Mouse (Mus musculus): ENCODE measurements around the gene Atg2b. TPM values are rescaled to one million over a fixed set of nuclear protein-coding genes. Genes with fewer than 3 reads are reported as not detected.

Gene Atg2b
- polyA plus RNA-seq, 1 experiment from 2014 or later, result 19.3 TPM

DNA sequence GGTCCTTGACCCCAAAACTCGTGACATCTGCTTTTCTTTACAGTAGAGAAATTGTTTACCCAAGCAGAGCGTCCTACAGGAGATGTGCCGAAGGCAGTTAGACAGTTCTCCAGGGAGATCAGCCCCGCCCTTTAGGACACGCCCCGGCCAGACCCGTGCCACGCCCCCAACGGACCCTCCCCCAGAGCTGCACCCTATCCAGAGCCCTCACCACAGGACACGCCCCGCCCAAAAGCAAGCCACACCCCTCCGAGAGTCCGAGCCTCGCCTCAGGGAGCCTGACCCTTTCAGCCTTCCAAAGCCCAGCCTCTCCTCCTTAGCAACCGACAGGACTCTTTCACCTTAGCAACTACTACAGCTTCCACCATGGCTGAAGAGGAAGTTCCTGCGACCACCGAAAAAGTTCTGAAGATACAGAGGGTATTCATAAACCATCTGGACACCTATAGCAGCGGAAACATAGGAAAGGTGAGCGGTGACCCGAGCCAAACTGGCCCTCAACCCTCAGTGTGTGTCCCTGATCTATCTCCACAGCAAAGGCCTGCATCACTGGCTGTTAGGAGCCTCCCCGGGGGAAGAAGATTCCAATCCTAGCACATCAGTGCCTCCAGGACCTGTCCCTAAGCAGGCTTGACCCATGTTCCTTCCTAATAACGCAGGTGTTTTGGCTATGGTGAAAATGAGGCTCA is 20.9 kb upstream of the Atg2b start, which contains the start of gene Ak7:
Gene Ak7, plus strand, starts transcription at position 178 of the 689 bp plus-strand sequence.
- H3K36me3 ChIP-seq, result peaks cover 10% of the 10 kb centered on the region
- no peak within 1 kb of the TSS for H3K27ac ChIP-seq
- no peaks in the 10 kb centered on the region for H3K9me3 ChIP-seq (replicated peaks)
- WGBS, result 11% methylated on average over 22 of the region's 22 CpGs
- H3K4me3 ChIP-seq, result no peak within 1 kb of the TSS
- ATAC-seq (ENCODE audit: low FRiP score), result peak; percentile 69; the same call in 1 of the 2 replicates
- no peak within 1 kb of the TSS for H3K9ac ChIP-seq
- peaks cover 12% of the 10 kb centered on the region for H3K4me1 ChIP-seq
- no peaks in the 10 kb centered on the region for H3K27me3 ChIP-seq
- H3K4me2 ChIP-seq (replicated peaks), result peak within 1 kb of the TSS; percentile 29

DNA sequence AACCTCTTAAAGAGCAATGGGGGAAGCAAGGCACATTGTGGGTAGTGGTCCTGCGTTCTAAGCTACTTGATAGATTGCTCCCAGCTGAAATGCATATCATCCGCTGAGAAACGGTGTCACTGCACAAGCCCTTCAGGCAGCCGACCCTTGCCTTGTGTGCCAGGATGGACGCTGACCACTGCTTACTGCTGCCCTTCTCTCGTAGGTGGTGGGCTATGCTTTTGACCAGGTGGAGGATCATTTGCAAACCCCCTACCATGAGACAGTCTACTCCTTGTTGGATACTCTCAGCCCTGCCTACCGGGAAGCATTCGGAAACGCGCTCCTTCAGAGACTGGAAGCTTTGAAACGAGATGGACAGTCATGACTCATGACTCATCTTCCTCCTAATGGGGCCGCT is 15.4 kb upstream of the Atg2b start:
- Histone ChIP-seq H3K27ac (no peak overlapping the region), H3K9ac (no peak overlapping the region), H3K36me3 (peaks cover 33% of the 10 kb centered on the region), H3K4me1 (peaks cover 5% of the 10 kb centered on the region), H3K4me2 (replicated peaks) (no peak overlapping the region), H3K9me3 (replicated peaks) (no peaks in the 10 kb centered on the region), H3K4me3 (no peak overlapping the region), H3K27me3 (no peaks in the 10 kb centered on the region)
- 91% methylated on average over 12 of the region's 12 CpGs for WGBS
- ATAC-seq (ENCODE audit: low FRiP score), result no peak

DNA sequence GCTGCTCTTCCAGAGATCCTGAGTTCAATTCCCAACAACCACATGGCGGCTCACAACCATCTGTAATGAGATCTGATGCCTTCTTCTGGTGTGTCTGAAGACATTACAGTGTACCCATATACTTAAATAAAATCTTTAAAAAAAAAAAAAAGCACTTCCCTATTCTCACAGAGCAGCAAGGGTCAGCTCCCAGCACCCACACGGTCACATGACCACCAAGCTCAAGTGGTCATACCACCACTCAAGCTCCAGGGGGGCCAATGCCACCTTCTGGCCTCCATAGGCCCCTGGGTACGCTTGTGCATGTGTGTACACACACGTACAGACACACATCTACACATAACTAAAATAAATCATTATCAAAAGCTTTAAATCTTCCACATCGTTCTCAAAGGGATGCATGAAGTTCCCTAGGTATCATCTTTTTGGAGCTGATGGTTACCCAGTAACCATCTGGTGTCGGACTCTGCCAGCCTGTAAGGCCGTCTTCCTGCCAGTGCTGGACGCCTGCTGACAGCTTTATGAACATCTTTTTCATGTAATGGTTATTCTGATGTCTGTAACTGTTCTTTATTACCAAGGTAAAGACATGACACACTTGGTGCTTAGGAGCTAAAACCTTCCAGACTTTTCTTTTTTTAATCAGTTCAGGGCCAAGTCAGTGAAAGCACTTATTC is 12.2 kb upstream of the Atg2b start:
- Histone ChIP-seq H3K4me2 (replicated peaks) (no peak overlapping the region), H3K4me1 (no peaks in the 10 kb centered on the region), H3K27me3 (no peaks in the 10 kb centered on the region), H3K9ac (no peak overlapping the region), H3K9me3 (replicated peaks) (no peaks in the 10 kb centered on the region), H3K27ac (no peak overlapping the region), H3K36me3 (peaks cover 51% of the 10 kb centered on the region), H3K4me3 (no peak overlapping the region)
- 93% methylated on average over 8 of the region's 8 CpGs for WGBS
- ATAC-seq (ENCODE audit: low FRiP score), result no peak

DNA sequence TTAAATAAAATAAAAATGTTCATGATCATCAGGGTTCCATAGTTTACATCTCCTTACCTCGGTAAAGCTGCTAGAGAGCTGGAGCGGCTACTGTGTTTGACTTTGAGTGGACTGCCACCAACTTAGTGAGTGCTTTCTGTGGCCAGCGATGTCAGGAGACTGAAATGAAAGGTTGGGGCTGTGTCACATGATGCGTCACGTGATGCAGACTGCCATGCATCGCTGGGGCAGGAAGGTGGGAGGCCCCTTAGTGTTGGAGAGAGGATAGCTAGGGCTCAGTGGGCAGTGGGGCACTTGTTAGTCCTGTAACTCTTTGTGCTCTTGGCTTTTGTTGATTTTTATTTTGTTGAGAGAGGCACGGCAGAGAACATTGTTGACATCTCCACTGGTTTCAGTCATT is 10.8 kb upstream of the Atg2b start:
- Histone ChIP-seq H3K9ac (no peak overlapping the region), H3K36me3 (peaks cover 51% of the 10 kb centered on the region), H3K4me3 (no peak overlapping the region), H3K4me1 (no peaks in the 10 kb centered on the region), H3K27ac (no peak overlapping the region), H3K9me3 (replicated peaks) (no peaks in the 10 kb centered on the region), H3K27me3 (no peaks in the 10 kb centered on the region), H3K4me2 (replicated peaks) (no peak overlapping the region)
- no peak for ATAC-seq (ENCODE audit: low FRiP score)
- whole genome bisulfite sequencing, result 81% methylated on average over 7 of the region's 7 CpGs

DNA sequence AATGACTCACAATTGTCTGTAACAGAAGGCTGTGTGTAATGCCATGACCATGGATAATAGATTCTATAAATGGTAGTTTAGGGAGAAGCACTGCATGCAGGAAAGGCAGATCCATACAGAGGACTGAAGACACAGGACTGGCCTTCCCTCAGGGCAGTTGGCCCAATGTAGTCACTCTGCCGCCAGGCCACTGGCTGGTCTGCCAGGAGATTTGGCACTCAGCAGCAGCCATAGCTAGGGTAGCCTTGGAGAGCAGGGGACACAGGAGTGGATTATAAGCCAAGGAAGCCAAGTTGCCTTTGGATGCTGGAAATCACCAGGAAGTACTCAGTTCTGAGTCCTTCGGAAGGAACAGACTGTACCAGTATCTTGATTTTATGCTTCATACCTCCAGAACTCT is 9.0 kb upstream of the Atg2b start:
- WGBS, result 96% methylated on average over 2 of the region's 2 CpGs
- Histone ChIP-seq H3K36me3 (peaks cover 38% of the 10 kb centered on the region), H3K9ac (no peak overlapping the region), H3K27me3 (no peaks in the 10 kb centered on the region), H3K4me3 (no peak overlapping the region), H3K27ac (no peak overlapping the region), H3K9me3 (replicated peaks) (no peaks in the 10 kb centered on the region), H3K4me2 (replicated peaks) (no peak overlapping the region), H3K4me1 (no peaks in the 10 kb centered on the region)
- no peak for ATAC-seq (ENCODE audit: low FRiP score)

DNA sequence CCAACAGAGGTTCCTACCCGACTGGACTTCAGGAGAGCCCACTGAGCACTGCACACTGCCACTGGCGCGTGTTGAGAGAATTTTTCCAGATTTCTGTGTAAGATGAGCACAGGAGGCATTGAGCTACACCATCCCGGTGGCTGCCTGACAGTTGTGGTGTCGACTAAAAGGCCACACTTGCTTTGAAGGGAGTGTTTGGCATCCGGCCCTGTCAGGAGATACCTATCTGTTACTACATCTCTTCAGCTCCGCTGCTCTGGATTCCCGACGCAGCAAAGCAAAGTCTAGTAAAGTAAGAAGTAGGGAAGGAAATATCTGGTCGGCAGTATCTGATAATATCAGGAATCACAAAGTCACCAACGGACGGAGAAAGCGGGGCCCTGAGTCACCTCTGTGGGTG is 4.4 kb upstream of the Atg2b start:
- ATAC-seq (ENCODE audit: low FRiP score), result no peak
- Histone ChIP-seq H3K9me3 (replicated peaks) (no peaks in the 10 kb centered on the region), H3K27me3 (no peaks in the 10 kb centered on the region), H3K4me1 (peaks cover 14% of the 10 kb centered on the region), H3K4me2 (replicated peaks) (no peak overlapping the region), H3K27ac (no peak overlapping the region), H3K9ac (no peak overlapping the region), H3K36me3 (peaks cover 30% of the 10 kb centered on the region), H3K4me3 (no peak overlapping the region)
- 94% methylated on average over 13 of the region's 13 CpGs for WGBS

DNA sequence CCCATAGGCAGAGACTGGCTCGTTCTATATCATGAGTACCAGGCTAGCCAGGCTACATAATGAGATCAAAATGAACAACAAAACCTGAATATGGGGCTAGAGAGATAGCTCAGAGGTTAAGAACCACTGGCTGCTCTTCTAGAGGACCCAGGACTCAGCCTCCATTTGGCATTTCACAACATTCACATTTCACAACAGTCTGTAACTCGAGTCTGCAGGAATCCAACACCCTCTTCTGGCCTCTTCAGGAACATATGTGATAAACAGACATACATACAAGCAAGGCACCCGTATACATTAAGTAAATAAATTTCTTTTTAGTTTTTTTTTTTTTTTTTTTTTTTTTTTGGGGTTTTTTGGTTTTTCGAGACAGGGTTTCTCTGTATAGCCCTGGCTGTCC is 3.5 kb upstream of the Atg2b start:
- Histone ChIP-seq H3K9me3 (replicated peaks) (no peaks in the 10 kb centered on the region), H3K4me2 (replicated peaks) (no peak overlapping the region), H3K4me3 (no peak overlapping the region), H3K36me3 (peaks cover 22% of the 10 kb centered on the region), H3K27ac (no peak overlapping the region), H3K4me1 (peaks cover 18% of the 10 kb centered on the region), H3K9ac (no peak overlapping the region), H3K27me3 (no peaks in the 10 kb centered on the region)
- WGBS, result 94% methylated on average over 4 of the region's 4 CpGs
- ATAC-seq (ENCODE audit: low FRiP score), result no peak

DNA sequence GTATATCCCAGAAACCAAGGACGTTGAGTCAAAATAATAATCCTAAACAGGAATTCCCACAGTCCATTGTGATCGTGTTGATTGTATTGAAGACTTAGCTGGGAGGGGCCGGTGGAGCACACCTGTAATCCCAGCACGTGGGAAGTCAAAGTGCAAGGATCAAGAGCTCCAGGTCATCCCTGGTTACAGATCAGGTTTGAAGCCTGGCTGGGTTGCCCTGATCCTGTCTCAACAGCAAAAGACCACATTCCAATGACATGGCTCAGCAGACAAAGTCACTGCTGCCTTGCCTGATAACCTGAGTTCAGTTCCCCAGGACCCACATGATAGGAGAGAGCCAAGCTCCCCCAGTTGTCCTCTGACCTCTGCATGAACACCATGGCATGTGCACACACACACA is 2.4 kb upstream of the Atg2b start:
- no peaks in the 10 kb centered on the region for H3K27me3 ChIP-seq
- peaks cover 12% of the 10 kb centered on the region for H3K36me3 ChIP-seq
- no peak overlapping the region for H3K9ac ChIP-seq
- H3K4me3 ChIP-seq, result no peak overlapping the region
- no peak overlapping the region for H3K27ac ChIP-seq
- H3K9me3 ChIP-seq (replicated peaks), result no peaks in the 10 kb centered on the region
- ATAC-seq (ENCODE audit: low FRiP score), result no peak
- peaks cover 25% of the 10 kb centered on the region for H3K4me1 ChIP-seq
- WGBS, result 88% methylated on average over 4 of the region's 4 CpGs
- no peak overlapping the region for H3K4me2 ChIP-seq (replicated peaks)

DNA sequence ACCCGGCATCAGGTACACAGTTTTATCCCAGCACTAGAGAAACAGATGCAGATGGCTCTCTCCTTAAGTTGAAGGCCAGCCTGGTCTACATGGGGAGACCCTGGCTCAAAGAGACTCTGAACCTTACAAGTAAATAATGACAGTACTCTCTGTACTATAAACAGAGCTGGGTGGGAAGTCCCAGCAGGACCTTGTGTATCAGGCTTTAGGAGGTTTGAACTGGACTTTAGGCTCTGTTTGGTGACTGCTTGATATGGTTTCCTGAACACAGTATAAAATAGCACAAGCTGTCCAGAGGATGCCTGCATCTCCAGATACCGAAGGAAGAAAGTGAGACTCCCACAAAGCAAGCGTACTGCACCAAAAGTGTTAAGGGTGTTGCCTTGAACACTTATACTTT is 1.8 kb upstream of the Atg2b start:
- Histone ChIP-seq H3K27me3 (no peaks in the 10 kb centered on the region), H3K9me3 (replicated peaks) (no peaks in the 10 kb centered on the region), H3K4me2 (replicated peaks) (peak overlapping the region; percentile 87), H3K36me3 (peaks cover 7% of the 10 kb centered on the region), H3K4me1 (peaks cover 27% of the 10 kb centered on the region), H3K9ac (peak overlapping the region; percentile 88; the same call in 1 of the 2 replicates), H3K27ac (no peak overlapping the region), H3K4me3 (peak overlapping the region; percentile 71; the same call in 1 of the 2 replicates)
- ATAC-seq (ENCODE audit: low FRiP score), result no peak
- WGBS, result 94% methylated on average over 3 of the region's 3 CpGs

DNA sequence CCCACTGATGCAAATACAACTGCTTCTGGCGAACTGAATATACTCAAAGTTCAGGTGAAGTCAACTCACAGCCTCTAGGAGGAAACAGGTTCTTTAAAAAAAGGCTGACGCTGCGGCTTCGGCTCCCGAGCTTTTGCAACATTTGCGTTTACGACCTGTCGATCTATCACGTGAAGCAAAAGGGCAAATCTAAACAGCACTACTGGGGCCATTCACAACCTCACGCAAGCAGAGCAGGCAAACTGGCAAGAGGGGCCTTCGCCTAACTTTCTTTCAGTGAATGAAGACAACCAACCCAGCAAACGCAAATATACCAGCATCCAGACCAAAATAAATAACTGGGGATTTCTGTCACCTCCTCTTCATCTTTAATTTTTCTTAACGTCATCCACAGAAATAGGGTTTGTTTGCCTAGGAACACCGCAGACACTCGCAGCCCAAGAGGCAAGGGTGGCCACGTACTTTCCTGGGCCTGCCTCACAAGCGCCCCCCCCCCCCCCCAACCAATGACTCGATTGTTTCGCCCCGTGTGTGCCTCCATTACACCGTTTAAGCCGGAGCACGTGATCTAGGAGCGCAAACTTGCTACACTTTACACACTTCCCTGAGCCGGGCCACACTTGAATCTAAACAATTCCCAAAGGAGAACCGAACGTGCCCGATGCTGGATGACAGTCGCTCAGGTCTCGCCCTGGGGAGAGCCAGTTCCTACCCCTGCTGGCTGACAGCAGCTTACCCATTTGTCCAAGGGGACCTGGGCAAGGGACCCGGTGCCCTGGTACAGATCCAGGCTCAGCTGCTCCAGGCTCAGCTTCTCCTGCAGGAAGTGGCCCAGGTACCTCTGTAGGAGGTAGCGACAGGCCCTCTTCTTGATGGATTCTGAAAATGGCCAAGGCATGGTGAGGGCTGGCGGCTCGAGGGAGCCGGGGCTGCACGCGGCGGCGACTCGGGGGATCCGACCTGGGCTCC is 794 bp downstream of the Atg2b start, which contains the start of gene Gskip:
Gene Gskip, plus strand, starts transcription at position 897 of the 969 bp plus-strand sequence.
- ATAC-seq (ENCODE audit: low FRiP score), result peak; percentile 57
- no peaks in the 10 kb centered on the region for H3K36me3 ChIP-seq
- H3K4me2 ChIP-seq (replicated peaks), result peak within 1 kb of the TSS; percentile 87
- no peaks in the 10 kb centered on the region for H3K27me3 ChIP-seq
- peak within 1 kb of the TSS; percentile 71 for H3K4me3 ChIP-seq
- peaks cover 29% of the 10 kb centered on the region for H3K4me1 ChIP-seq
- peak within 1 kb of the TSS; percentile 88 for H3K9ac ChIP-seq
- H3K27ac ChIP-seq, result peak within 1 kb of the TSS; percentile 92
- no peaks in the 10 kb centered on the region for H3K9me3 ChIP-seq (replicated peaks)
- under 1% methylated on average over 41 of the region's 41 CpGs for WGBS

DNA sequence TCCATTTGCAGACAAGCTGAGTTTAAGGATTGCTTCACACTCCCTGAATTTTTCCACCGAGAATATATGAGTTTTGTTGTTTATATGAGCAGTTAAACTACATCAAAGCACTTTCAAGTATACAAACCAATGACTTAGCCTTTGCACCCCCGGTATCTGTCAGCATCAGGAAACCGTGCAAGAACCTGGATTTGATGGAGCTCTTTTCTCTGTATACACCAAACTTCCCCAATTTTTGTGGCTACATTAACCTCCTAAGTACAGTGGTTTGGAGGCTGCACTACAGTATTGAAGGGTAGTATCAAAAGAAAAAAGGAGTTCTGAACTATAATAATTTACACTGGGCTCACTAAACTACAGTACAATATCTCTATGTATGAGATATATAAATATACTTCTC is 6.2 kb downstream of the Atg2b start:
- H3K4me3 ChIP-seq, result no peak overlapping the region
- peaks cover 13% of the 10 kb centered on the region for H3K4me1 ChIP-seq
- no peak overlapping the region for H3K9ac ChIP-seq
- 97% methylated on average over 3 of the region's 3 CpGs for WGBS
- peaks cover 15% of the 10 kb centered on the region for H3K36me3 ChIP-seq
- H3K9me3 ChIP-seq (replicated peaks), result no peaks in the 10 kb centered on the region
- no peak for ATAC-seq (ENCODE audit: low FRiP score)
- H3K27ac ChIP-seq, result no peak overlapping the region
- H3K4me2 ChIP-seq (replicated peaks), result no peak overlapping the region
- no peaks in the 10 kb centered on the region for H3K27me3 ChIP-seq

DNA sequence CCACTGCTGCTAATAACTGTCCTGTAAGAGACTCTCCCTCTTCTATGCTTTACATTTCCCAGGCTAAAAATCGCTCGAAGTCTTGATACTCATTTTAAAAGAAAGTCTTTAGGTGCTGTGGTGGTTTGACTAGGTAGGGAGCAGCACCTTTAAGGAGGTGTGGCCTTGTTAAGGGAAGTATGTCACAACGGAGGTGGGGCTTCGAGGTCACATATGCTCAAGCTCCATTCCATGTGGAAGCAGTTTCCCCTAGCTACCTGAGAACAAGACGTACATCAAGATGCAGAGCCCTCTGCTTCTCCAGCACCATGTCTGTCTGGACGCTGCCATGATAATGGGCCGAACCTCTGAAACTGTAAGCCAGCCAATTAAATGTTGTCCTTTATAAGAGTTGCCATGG is 6.8 kb downstream of the Atg2b start:
- 92% methylated on average over 7 of the region's 7 CpGs for WGBS
- Histone ChIP-seq H3K9me3 (replicated peaks) (no peaks in the 10 kb centered on the region), H3K4me2 (replicated peaks) (no peak overlapping the region), H3K27me3 (no peaks in the 10 kb centered on the region), H3K4me1 (peaks cover 7% of the 10 kb centered on the region), H3K27ac (no peak overlapping the region), H3K36me3 (peaks cover 20% of the 10 kb centered on the region), H3K9ac (no peak overlapping the region), H3K4me3 (no peak overlapping the region)
- ATAC-seq (ENCODE audit: low FRiP score), result no peak
